Mouse (Mus musculus): ENCODE measurements around the gene Psmd9.

DNA sequence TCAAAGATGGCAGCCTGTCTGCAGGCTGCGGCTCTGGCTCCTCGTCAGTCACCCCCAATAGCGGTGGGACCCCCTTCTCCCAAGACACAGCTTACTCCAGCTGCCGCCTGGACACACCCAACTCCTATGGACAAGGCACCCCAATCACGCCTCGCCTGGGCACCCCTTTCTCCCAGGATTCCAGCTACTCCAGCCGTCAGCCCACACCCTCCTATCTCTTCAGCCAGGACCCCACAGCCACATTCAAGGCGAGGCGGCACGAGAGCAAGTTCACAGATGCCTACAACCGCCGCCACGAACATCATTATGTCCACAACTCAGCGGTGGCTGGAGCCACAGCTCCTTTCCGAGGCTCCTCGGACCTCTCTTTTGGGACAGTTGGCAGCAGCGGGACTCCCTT lies 21.6 kb upstream of the Psmd9 start:
- no peak for TF ChIP-seq POLR2A (IDR thresholded peaks at IDR 0.05; ENCODE audit: borderline replicate concordance, control insufficient read depth, low read depth, low read length)
- no peak for TF ChIP-seq CTCF (IDR thresholded peaks at IDR 0.05; ENCODE audit: control insufficient read depth, insufficient read depth, low read length)
